Mouse (Mus musculus): ENCODE measurements at regions not wholly inside any gene's neighbourhood (a gene's known extent, or its start where the extent isn't known, plus 50 kb on each side); places are given as distances from the start of the nearest gene placed in this dataset.

DNA sequence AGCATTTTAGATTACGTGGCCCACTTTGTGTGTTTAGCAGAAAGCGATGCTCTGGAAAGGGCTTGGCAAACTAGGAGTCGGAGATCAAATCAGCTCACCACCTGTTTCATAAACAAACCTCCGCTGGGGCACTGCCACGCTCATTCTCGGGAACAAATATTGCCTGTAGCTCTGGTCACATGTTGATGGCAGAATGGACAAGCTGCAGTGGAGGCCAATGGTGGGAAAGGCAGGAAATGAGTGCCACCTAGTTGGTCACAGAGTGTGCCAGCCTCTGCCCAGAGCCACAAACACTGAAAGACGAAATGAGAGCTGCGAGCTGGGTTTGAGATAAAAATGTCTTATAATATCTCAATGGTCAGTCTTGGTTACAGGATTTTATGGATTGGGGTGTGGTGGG is 259.2 kb upstream of the Csf3r start:
- H3K4me2 ChIP-seq (replicated peaks; ENCODE audit: low read depth, low read length): no peak overlapping the region
- no peaks in the 10 kb centered on the region for H3K36me3 ChIP-seq (ENCODE audit: insufficient read depth, low read length)
- ATAC-seq (ENCODE audit: low FRiP score, low TSS enrichment): no peak
- no peak overlapping the region for H3K4me3 ChIP-seq (ENCODE audit: low read length)
- H3K9me3 ChIP-seq (ENCODE audit: low read length): no peaks in the 10 kb centered on the region
- 76% methylated on average over 8 of the region's 8 CpGs for WGBS
- H3K4me1 ChIP-seq (ENCODE audit: insufficient read depth, low read length): no peaks in the 10 kb centered on the region
- H3K9ac ChIP-seq (replicated peaks; ENCODE audit: low read length): no peak overlapping the region
- no peak overlapping the region for H3K27ac ChIP-seq (ENCODE audit: low read length)
- no peaks in the 10 kb centered on the region for H3K27me3 ChIP-seq (ENCODE audit: insufficient read depth, low read length)

DNA sequence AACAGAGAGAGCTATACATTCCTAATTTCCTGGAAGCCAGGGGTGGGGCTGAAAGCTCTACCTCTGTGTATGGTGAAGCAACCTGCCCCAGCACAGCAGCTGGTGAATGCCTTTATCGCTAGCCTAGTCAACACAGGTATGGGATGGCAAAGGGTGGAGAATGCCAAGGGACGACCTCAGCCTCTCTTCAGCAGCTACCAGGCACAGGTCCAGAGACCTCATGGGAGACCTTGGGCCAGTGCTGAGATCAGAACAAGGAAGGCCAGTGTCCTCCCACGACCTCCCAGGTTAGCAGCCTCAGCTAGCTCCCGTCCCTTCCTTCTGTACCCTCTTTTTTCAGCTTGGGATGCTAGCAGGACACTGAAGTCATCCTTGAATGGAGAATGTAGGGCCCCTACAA is 247.2 kb upstream of the Csf3r start:
- Histone ChIP-seq H3K9me3 (ENCODE audit: low read length) (no peaks in the 10 kb centered on the region), H3K4me2 (replicated peaks; ENCODE audit: low read depth, low read length) (no peak overlapping the region), H3K36me3 (ENCODE audit: insufficient read depth, low read length) (no peaks in the 10 kb centered on the region), H3K4me1 (ENCODE audit: insufficient read depth, low read length) (peaks cover 3% of the 10 kb centered on the region; the same call in 1 of the 2 replicates), H3K4me3 (ENCODE audit: low read length) (no peak overlapping the region), H3K9ac (replicated peaks; ENCODE audit: low read length) (no peak overlapping the region), H3K27me3 (ENCODE audit: insufficient read depth, low read length) (peaks cover 4% of the 10 kb centered on the region; the same call in 1 of the 2 replicates), H3K27ac (ENCODE audit: low read length) (no peak overlapping the region)
- WGBS: 82% methylated on average over 4 of the region's 4 CpGs
- ATAC-seq (ENCODE audit: low FRiP score, low TSS enrichment): no peak

DNA sequence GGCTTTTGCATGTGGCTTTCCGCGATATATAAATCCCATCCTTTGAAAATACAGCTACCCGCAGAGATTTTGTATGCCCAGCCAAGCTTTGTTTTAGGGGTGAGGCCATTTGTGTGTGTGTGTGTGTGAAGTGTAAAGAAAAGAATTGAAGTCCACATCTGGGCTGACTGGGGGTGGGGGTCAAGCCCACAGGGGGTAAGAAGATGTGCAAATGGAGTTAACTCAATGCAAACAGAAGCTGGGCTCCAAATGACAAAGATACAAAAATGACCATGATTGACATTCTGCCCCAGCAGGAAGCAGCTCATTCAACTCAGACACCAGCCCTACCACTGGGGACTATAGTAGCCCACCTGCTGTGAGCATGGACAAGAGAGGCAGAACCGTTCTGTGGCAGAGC is 244.2 kb upstream of the Csf3r start:
- H3K27ac ChIP-seq (ENCODE audit: low read length): no peak overlapping the region
- peaks cover 3% of the 10 kb centered on the region; the same call in 1 of the 2 replicates for H3K4me1 ChIP-seq (ENCODE audit: insufficient read depth, low read length)
- ATAC-seq (ENCODE audit: low FRiP score, low TSS enrichment): no peak
- WGBS: 67% methylated on average over 4 of the region's 4 CpGs
- H3K36me3 ChIP-seq (ENCODE audit: insufficient read depth, low read length): no peaks in the 10 kb centered on the region
- H3K9ac ChIP-seq (replicated peaks; ENCODE audit: low read length): no peak overlapping the region
- H3K9me3 ChIP-seq (ENCODE audit: low read length): no peaks in the 10 kb centered on the region
- H3K27me3 ChIP-seq (ENCODE audit: insufficient read depth, low read length): peaks cover 4% of the 10 kb centered on the region; the same call in 1 of the 2 replicates
- H3K4me3 ChIP-seq (ENCODE audit: low read length): no peak overlapping the region
- no peak overlapping the region for H3K4me2 ChIP-seq (replicated peaks; ENCODE audit: low read depth, low read length)

DNA sequence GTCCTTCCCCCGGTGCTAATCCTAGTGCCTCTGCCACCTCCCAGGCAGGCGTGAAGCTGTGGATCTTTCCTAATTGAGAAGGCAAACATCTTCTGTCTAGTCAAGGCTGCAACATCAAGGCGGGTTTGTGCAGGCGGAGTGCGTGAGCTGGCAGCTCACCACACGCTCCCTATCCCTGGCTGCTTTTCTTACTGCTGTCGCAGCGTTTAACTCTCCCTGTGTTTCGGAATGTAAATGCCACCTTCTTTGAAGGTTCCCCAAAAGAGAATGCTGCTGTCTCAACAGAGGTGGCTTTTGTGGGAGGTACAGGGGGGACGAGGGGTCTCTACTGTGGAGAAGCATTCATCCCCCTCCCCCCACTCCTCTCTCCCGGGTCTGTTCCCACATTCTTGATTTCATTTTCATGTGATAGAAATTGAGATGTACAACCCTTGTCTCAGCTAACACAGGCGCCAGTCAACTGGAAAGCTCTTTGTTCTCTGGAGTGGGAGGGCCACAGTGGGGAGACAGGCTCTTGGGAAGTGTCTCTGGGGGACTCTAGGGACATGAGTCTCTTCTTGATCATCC is 243.3 kb upstream of the Csf3r start:
- Histone ChIP-seq H3K36me3 (ENCODE audit: insufficient read depth, low read length) (no peaks in the 10 kb centered on the region), H3K27me3 (ENCODE audit: insufficient read depth, low read length) (peaks cover 4% of the 10 kb centered on the region; the same call in 1 of the 2 replicates), H3K27ac (ENCODE audit: low read length) (no peak overlapping the region), H3K4me1 (ENCODE audit: insufficient read depth, low read length) (peaks cover 3% of the 10 kb centered on the region; the same call in 1 of the 2 replicates), H3K9ac (replicated peaks; ENCODE audit: low read length) (no peak overlapping the region), H3K4me2 (replicated peaks; ENCODE audit: low read depth, low read length) (no peak overlapping the region), H3K4me3 (ENCODE audit: low read length) (no peak overlapping the region), H3K9me3 (ENCODE audit: low read length) (no peaks in the 10 kb centered on the region)
- WGBS: 6% methylated on average over 12 of the region's 12 CpGs
- 0 out of 2 replicates have a peak, but pooled peaks have one; percentile 6 for ATAC-seq (ENCODE audit: low FRiP score, low TSS enrichment)

DNA sequence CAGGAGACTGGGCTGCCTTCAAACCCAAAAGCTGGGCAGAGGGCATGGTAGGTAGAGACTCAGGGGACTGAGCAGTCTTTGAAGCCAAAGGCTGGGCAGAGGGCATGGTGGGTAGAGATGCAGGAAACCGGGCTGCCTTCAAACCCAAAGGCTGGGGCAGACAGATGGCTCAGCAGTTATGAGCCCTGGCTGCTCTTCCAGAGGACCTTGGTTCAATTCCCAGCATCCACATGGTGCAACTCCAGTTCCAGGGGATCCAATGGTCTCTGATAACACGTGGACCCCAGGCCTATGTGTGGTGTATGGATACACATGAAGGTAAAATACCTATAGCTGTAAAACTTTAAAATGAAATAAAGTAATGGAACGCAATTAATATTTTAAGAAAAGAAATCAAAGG is 242.0 kb upstream of the Csf3r start:
- H3K9ac ChIP-seq (replicated peaks; ENCODE audit: low read length): no peak overlapping the region
- 77% methylated on average over 3 of the region's 3 CpGs for WGBS
- H3K9me3 ChIP-seq (ENCODE audit: low read length): no peaks in the 10 kb centered on the region
- no peak overlapping the region for H3K4me3 ChIP-seq (ENCODE audit: low read length)
- no peak overlapping the region for H3K4me2 ChIP-seq (replicated peaks; ENCODE audit: low read depth, low read length)
- no peak for ATAC-seq (ENCODE audit: low FRiP score, low TSS enrichment)
- H3K27ac ChIP-seq (ENCODE audit: low read length): no peak overlapping the region
- H3K4me1 ChIP-seq (ENCODE audit: insufficient read depth, low read length): peaks cover 3% of the 10 kb centered on the region; the same call in 1 of the 2 replicates
- peaks cover 4% of the 10 kb centered on the region; the same call in 1 of the 2 replicates for H3K27me3 ChIP-seq (ENCODE audit: insufficient read depth, low read length)
- H3K36me3 ChIP-seq (ENCODE audit: insufficient read depth, low read length): no peaks in the 10 kb centered on the region

DNA sequence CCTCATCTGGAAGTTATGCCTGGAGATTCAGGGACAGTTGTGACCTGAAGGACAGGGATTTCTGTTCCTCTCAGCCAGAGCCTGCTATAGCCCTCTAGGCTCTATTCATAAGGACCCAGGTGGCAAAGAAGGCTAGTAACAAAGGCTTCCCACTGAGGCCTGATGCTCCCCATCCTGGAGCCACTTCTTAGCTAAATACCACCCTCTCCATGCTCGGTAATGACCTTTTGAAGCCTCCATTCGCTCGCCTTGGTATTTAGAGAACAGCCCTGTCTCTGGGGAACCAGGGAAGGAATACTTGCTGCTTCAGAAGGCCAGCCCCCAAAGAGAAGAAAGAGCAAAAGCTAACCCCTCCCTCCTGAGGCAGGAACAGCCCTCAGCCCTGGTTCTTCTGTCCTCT is 238.3 kb upstream of the Csf3r start:
- WGBS: 25% methylated on average over 3 of the region's 3 CpGs
- H3K4me1 ChIP-seq (ENCODE audit: insufficient read depth, low read length): peaks cover 2% of the 10 kb centered on the region; the same call in 1 of the 2 replicates

DNA sequence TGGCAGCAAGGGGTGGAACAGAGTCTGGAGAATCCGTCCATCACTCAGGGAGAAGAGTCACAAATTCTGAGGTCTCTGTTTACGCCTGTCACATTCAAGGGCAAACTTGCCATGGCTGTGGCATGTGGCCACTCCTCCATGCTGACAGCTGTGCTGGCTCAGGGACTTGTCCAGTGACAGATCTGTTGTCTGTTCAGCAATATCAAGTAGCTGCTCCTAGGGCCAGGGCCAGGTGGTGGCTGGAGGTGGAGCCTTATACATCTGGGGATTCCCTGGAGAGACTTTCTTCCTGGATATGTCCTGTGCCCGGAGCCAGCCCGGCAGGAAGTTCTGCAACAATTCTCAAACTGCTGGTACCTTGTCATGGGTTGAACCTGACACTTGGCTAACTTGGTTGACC is 229.7 kb upstream of the Csf3r start:
- Histone ChIP-seq H3K36me3 (ENCODE audit: insufficient read depth, low read length) (no peaks in the 10 kb centered on the region), H3K27me3 (ENCODE audit: insufficient read depth, low read length) (no peaks in the 10 kb centered on the region), H3K9ac (replicated peaks; ENCODE audit: low read length) (no peak overlapping the region), H3K4me1 (ENCODE audit: insufficient read depth, low read length) (no peaks in the 10 kb centered on the region), H3K4me3 (ENCODE audit: low read length) (no peak overlapping the region), H3K9me3 (ENCODE audit: low read length) (no peaks in the 10 kb centered on the region), H3K27ac (ENCODE audit: low read length) (no peak overlapping the region), H3K4me2 (replicated peaks; ENCODE audit: low read depth, low read length) (no peak overlapping the region)
- ATAC-seq (ENCODE audit: low FRiP score, low TSS enrichment): peak; percentile 49
- 42% methylated on average over 4 of the region's 4 CpGs for WGBS

More for the DNA sequence above, 238.3 kb upstream of the Csf3r start:
- no peak overlapping the region for H3K27ac ChIP-seq (ENCODE audit: low read length)
- no peaks in the 10 kb centered on the region for H3K36me3 ChIP-seq (ENCODE audit: insufficient read depth, low read length)
- no peaks in the 10 kb centered on the region for H3K27me3 ChIP-seq (ENCODE audit: insufficient read depth, low read length)
- ATAC-seq (ENCODE audit: low FRiP score, low TSS enrichment): no peak
- H3K4me2 ChIP-seq (replicated peaks; ENCODE audit: low read depth, low read length): no peak overlapping the region
- no peaks in the 10 kb centered on the region for H3K9me3 ChIP-seq (ENCODE audit: low read length)
- no peak overlapping the region for H3K9ac ChIP-seq (replicated peaks; ENCODE audit: low read length)
- H3K4me3 ChIP-seq (ENCODE audit: low read length): no peak overlapping the region

DNA sequence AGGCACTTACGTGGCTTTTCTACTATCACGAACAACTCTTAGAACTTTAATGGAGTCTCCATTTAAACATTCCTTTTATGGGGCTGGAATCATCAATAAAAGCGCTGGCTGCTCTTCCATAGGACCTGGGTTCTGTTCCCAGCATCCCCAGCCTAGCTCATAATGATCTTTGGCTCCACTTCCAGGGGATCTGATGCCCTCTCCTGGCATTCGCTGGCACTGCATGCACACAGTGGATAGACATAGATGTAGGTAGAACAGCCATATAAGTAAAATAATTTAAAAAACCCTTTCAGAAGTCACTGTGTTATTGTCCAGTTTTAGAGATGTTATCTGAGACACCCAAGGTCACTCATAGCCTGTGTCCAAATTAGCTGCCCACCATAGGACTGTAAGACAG is 216.4 kb upstream of the Csf3r start:
- H3K9ac ChIP-seq (replicated peaks; ENCODE audit: low read length): no peak overlapping the region
- no peak for ATAC-seq (ENCODE audit: low FRiP score, low TSS enrichment)
- H3K27me3 ChIP-seq (ENCODE audit: insufficient read depth, low read length): no peaks in the 10 kb centered on the region
- no peak overlapping the region for H3K4me2 ChIP-seq (replicated peaks; ENCODE audit: low read depth, low read length)
- H3K4me3 ChIP-seq (ENCODE audit: low read length): no peak overlapping the region
- peaks cover 6% of the 10 kb centered on the region for H3K4me1 ChIP-seq (ENCODE audit: insufficient read depth, low read length)
- 88% methylated on average over 4 of the region's 4 CpGs for WGBS
- no peaks in the 10 kb centered on the region for H3K9me3 ChIP-seq (ENCODE audit: low read length)
- no peaks in the 10 kb centered on the region for H3K36me3 ChIP-seq (ENCODE audit: insufficient read depth, low read length)
- H3K27ac ChIP-seq (ENCODE audit: low read length): no peak overlapping the region

DNA sequence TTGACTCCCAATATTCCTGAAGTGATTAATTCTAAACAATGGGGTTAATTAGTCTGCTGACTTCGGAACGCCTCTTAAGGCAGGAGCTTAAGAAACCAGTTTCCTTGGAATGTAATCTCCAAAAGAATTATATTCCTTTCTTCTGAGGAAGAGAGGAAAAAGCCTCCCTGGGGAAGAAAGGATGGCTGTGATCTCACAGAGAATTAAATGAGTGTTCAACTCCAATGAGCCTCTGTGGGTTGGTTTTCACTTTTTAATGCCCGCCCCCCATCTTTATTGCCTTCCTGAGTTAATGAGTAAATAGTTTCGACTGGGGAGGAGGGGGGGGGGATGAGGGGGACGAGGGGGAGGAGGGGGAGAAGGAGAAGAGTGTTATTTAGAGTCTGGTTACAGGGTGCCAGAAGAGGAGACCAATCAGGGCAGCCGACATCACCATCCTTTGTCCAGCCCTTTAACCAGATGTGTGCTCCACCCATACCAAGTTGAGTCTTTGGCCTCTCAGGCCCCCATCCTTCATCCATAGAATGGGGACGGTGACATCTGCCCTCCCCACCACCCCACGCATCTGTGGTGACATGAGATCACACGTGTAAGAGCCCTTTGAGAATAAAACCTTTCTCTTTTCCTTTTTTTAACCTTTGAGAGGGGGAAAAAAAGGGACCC is 214.8 kb upstream of the Csf3r start:
- Histone ChIP-seq H3K36me3 (ENCODE audit: insufficient read depth, low read length) (no peaks in the 10 kb centered on the region), H3K27ac (ENCODE audit: low read length) (no peak overlapping the region), H3K4me3 (ENCODE audit: low read length) (no peak overlapping the region), H3K4me2 (replicated peaks; ENCODE audit: low read depth, low read length) (no peak overlapping the region), H3K9me3 (ENCODE audit: low read length) (no peaks in the 10 kb centered on the region), H3K4me1 (ENCODE audit: insufficient read depth, low read length) (peaks cover 6% of the 10 kb centered on the region), H3K27me3 (ENCODE audit: insufficient read depth, low read length) (no peaks in the 10 kb centered on the region), H3K9ac (replicated peaks; ENCODE audit: low read length) (no peak overlapping the region)
- ATAC-seq (ENCODE audit: low FRiP score, low TSS enrichment): 0 out of 2 replicates have a peak, but pooled peaks have one; percentile 61
- 6% methylated on average over 9 of the region's 9 CpGs for WGBS

DNA sequence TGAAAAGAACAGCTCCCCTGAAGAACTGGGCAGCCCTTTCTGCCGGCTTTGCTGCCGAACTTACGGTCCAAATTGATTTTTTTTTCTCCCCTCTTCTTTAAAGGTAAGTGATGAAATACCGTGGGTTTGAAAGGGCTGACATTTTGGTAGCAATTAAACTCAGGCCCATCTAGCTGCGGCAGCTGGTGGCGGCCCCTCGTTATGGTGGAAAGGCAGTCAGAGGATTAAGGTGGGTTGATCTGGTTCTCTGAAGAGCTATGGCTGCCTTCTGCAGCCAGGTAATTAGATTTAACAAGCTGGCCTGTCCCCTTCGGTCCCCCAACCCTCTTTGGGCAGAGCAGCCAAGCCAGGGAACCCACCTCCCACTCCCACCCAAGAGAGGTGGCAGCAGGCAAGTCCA is 214.1 kb upstream of the Csf3r start:
- ATAC-seq (ENCODE audit: low FRiP score, low TSS enrichment): no peak
- Histone ChIP-seq H3K9me3 (ENCODE audit: low read length) (no peaks in the 10 kb centered on the region), H3K36me3 (ENCODE audit: insufficient read depth, low read length) (no peaks in the 10 kb centered on the region), H3K9ac (replicated peaks; ENCODE audit: low read length) (no peak overlapping the region), H3K27me3 (ENCODE audit: insufficient read depth, low read length) (no peaks in the 10 kb centered on the region), H3K4me2 (replicated peaks; ENCODE audit: low read depth, low read length) (no peak overlapping the region), H3K4me3 (ENCODE audit: low read length) (no peak overlapping the region), H3K27ac (ENCODE audit: low read length) (no peak overlapping the region), H3K4me1 (ENCODE audit: insufficient read depth, low read length) (peaks cover 6% of the 10 kb centered on the region)
- WGBS: 33% methylated on average over 8 of the region's 8 CpGs
